In genomic region chr3:131245766-131246578, GRCm38 (mm10) we compare ENCODE assay signal across 1 mouse cellular context.
TF ChIP-seq lines count a peak whose summit lies in the region.

No protein-coding gene starts in this region.

TF ChIP-seq in CH12.LX, 34 proteins besides CTCF, POLR2A, EP300 and RAD21 (continued from another document):
- no peak for TF ChIP-seq ELF1 (IDR thresholded peaks at IDR 0.05; ENCODE audit: low read depth, low read length)
- no peak for TF ChIP-seq JUN (IDR thresholded peaks at IDR 0.05; ENCODE audit: insufficient read depth, low read depth, low read length)
- no peak for TF ChIP-seq HCFC1 (IDR thresholded peaks at IDR 0.05; ENCODE audit: low read depth, low read length)
- TF ChIP-seq TCF12 (IDR thresholded peaks at IDR 0.05; ENCODE audit: low read depth, low read length): no peak
- TF ChIP-seq JUND (conservative IDR thresholded peaks at IDR 0.05; ENCODE audit: low read depth, low read length): no peak
- peak; percentile 25; the same call in 1 of the 2 replicates for TF ChIP-seq BHLHE40 (IDR thresholded peaks at IDR 0.05; ENCODE audit: low read depth, low read length)
- no peak for TF ChIP-seq MXI1 (IDR thresholded peaks at IDR 0.05; ENCODE audit: low read depth, low read length)
- TF ChIP-seq MEF2A (IDR thresholded peaks at IDR 0.05; ENCODE audit: borderline replicate concordance, low read depth, low read length): no peak
- no peak for TF ChIP-seq GABPA (IDR thresholded peaks at IDR 0.05; ENCODE audit: insufficient replicate concordance, low read depth, low read length)
- TF ChIP-seq NRF1 (IDR thresholded peaks at IDR 0.05; ENCODE audit: low read depth, low read length): no peak
- TF ChIP-seq USF2 (conservative IDR thresholded peaks at IDR 0.05; ENCODE audit: low read depth, low read length): no peak
TF ChIP-seq in CH12.LX: peak in this region for 3.
